ENCODE assay signal across 25 mouse cellular contexts in genomic region chr16:95631816-95632215, GRCm38 (mm10). TPM values are rescaled to one million over a fixed set of nuclear protein-coding genes. Genes with fewer than 3 reads are reported as not detected.
"Had no signal": no experiment of that assay in that cellular context is flagged by ENCODE, and none has a peak within 500 bp of the region (broad histone marks: within the 10 kb centered on the region; RNA-seq: fewer than 3 reads in every experiment).

No protein-coding gene starts in this region.

- H3K4me1 ChIP-seq: heart, embryonic 12.5 days; intestine, embryonic 15.5 days had no signal

- H3K9me3 ChIP-seq: heart, embryonic 10.5 days; heart, embryonic 12.5 days; hindbrain, embryonic 12.5 days; intestine, embryonic 15.5 days; limb, embryonic 10.5 days; limb, embryonic 12.5 days had no signal

- H3K27ac ChIP-seq: gastrocnemius, adult 2 months; heart, embryonic 10.5 days; hindbrain, embryonic 12.5 days; intestine, embryonic 15.5 days; layer of hippocampus, adult 2 months; left cerebral cortex, adult 2 months; limb, embryonic 10.5 days; limb, embryonic 12.5 days; liver, embryonic 14.5 days had no signal

- ATAC-seq: hindbrain, embryonic 16.5 days; inflammation-experienced regulatory T-cells, adult 6 months; intestine, embryonic 15.5 days; intestine, postnatal 0 days had no signal

- H3K4me2 ChIP-seq: heart, embryonic 12.5 days; hindbrain, embryonic 12.5 days; intestine, embryonic 15.5 days; limb, embryonic 12.5 days; liver, embryonic 11.5 days had no signal

- H3K4me3 ChIP-seq: gastrocnemius, adult 2 months; heart, embryonic 10.5 days; heart, embryonic 12.5 days; hindbrain, embryonic 12.5 days; intestine, embryonic 15.5 days; layer of hippocampus, adult 2 months; left cerebral cortex, adult 2 months; limb, embryonic 10.5 days; limb, embryonic 12.5 days had no signal

- DNase-seq: gastrocnemius, adult 2 months; gastrocnemius, postnatal 10 days; gastrocnemius, postnatal 25 days; heart, adult 18-20 months; heart, postnatal 10 days; heart, postnatal 4 days; kidney, adult 18-20 months; kidney, adult 8-10 months; kidney, postnatal 10 days; kidney, postnatal 25 days; kidney, postnatal 4 days; liver had no signal

- H3K36me3 ChIP-seq: heart, embryonic 10.5 days; heart, embryonic 12.5 days; hindbrain, embryonic 12.5 days; intestine, embryonic 15.5 days; limb, embryonic 10.5 days; limb, embryonic 12.5 days had no signal

- H3K27me3 ChIP-seq: heart, embryonic 12.5 days; hindbrain, embryonic 12.5 days; intestine, embryonic 15.5 days had no signal

- H3K9ac ChIP-seq: heart, embryonic 12.5 days; hindbrain, embryonic 12.5 days; intestine, embryonic 15.5 days; limb, embryonic 12.5 days; liver, embryonic 14.5 days had no signal

RNA-seq across cellular contexts. Expression of gene Erg, which starts 45.4 kb away (rescaled TPM):
- polyA plus RNA-seq: inflammation-experienced regulatory T-cells, adult 6 months had no signal
